Mouse (Mus musculus) retina, postnatal 1 day (tissue): ENCODE results near the gene S100a11.
"Not testable (repeated sequence)": the region's sequence is repeated elsewhere in the genome, so short reads cannot be mapped to it uniquely, and the experiment has no call there.

Source experiments
- DNase-seq: peaks from one replicate; pipeline ENCODE4 v3.0.0-alpha.2; 2012

S100a11 gene

DNA sequence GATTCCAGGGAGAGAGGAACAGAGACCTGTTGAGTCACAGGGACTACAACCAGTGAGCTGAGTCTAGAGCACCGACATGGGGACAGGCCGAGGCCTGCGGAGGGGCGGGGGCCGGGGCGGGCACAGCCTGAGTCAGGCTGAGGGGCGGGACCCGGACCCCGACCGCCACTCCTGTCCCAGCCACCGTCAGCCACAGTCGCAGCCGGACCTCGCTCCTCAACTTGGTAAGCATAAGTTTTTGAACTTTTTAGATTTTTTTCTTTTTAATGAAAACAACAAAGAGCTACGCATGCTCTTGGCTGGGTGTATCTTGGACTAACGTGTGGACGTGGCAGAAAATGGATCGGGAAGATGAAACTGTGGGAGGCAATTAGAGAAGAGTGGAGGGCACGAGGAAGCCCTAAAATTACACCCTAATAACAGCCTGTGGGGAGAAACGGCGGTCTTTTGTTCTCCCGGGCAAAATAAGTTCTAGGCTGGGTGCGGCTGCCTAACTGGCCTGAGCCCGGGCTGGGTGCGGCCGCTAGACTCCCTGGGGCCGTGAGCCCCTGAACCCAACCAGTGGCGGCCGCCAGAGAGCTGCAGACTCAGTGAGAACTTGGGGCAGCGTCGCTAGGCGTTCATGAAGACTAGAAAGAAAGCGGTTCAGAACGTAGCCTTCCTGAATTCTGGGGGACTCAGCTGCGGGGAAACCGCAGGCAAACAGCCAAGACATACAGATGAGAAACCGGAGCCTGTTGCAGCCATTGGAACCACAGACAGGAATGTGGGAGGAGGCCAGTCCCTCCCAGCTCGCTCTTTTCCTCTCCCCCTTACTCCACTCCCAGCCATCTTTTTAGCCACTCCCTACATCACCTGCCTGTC is at the start of gene S100a11:
TSS of gene S100a11 (plus strand) at position 159 of the 864 bp plus-strand sequence.
- peak; percentile 52 for DNase-seq

DNA sequence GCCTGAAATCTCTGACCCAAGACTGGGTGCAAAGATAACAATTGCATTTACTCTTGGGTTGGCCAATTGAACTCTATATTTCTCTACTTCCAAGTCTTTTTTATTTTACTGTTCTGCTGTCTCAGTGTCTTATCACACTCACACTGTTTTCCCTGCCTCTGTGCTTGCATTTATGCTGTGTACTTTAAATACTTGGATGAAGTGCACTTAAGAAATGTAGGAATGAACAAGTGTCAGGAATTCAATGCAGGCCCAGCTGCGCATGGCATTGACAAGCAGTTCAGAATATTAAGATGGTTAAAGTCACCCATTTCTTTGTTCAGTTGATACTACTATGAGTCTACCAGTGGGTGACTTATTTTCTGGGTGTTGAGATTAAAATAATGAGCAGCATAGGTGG is 40.2 kb upstream of the S100a11 start:
- DNase-seq, result no peak

DNA sequence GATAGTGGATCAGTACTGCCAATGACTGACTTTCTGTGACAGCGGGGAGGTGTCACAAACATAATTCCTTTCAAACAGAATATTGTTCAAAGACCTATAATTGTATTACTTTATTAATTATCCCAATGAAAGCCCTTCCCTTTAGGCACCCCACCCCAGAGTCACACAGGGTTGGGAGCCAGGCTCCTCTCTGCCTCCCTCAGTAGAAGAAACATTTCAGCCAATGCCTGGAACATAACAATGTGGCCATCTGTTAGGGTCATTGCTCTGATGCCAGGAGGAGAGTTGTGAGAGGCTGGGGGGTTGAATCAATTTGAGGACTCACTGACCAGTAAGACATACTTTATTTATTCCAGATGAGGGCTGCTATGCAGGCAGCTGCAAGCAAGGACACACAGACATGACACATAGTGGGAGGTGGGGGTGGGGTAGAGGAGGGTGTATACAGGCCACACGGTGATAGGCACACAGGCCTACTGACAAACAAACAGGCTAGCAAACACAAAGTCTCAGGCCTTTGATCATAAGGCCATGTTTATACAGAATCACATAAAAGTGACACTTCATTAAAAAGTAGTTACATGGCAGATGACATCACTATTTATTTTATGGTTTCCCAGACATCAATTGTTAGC is 38.2 kb upstream of the S100a11 start:
- no peak for DNase-seq

DNA sequence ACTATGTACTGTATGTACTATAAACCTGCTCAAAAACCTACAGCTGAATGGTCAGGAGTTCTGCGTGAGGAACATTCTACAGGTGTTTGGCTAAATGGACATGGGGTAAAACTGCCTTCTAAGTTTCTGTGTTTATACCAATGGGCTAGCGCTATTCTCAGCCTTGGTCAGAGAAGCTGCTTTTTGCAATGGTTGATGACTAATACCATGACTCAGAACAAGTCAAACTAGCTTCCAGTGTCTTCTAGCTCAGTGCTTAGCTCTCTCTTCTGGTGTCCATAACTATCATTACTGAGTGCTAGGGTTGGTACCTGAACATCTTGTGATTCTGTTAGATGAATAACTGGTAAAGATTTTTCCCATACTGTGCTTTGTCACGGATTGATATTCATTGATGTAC is 34.7 kb upstream of the S100a11 start:
- DNase-seq, result no peak

DNA sequence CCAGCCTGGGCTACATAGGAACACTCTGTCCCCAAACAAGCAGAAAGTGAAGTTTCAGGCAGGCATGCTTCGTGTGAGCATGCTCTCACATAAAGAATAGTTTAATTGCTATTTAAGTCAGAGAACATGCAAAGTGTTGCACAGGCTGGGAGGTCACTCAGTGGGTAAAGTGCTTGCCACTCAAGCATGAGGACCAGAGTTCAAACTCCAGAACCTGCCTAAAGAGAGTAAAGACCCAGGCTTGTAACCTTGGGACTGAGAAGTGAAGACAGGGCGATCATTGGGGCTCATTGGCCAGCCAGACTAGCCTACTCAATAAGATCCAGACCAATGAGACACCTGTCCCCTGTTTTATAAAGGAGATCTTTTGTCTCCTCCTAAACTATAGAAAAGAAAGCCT is 31.7 kb upstream of the S100a11 start:
- no peak for DNase-seq

DNA sequence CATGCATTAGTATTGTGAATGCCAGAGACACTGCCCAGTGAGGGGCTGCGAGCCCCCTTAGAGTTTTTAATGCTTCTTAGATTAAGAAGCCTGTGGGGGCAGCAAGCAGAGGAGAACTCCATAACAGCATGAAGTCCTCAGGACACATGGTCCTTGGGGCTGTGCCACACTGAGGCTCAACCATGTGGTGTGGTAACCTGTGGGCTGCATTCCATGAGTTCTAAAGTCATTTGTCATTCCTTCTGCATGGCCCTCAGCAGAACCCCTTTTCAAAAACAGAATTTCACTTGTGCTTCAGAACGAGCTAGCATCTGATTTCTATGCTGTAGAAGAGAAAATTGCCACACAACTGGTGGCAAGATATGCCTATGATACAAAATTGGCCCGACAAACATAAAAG is 28.1 kb upstream of the S100a11 start:
- DNase-seq, result no peak

DNA sequence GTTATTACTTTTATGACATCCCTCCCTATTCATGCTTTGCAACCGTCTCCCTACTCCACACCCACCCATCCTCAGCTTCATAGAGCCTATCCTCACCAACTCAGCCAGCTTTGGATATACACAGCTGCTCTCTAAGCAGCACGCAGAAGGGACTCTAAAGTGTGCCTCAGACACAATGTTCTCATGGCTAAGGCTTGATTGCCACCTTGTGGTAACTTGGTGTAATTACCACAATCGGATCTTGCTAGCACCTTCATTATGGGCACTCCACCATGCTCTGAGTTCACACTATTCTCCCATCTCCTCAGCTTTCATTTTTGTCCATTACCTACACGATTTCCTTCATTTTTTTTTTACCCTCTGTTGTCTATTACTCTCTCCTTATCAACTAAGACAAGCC is 26.3 kb upstream of the S100a11 start:
- DNase-seq, result peak; percentile 86

DNA sequence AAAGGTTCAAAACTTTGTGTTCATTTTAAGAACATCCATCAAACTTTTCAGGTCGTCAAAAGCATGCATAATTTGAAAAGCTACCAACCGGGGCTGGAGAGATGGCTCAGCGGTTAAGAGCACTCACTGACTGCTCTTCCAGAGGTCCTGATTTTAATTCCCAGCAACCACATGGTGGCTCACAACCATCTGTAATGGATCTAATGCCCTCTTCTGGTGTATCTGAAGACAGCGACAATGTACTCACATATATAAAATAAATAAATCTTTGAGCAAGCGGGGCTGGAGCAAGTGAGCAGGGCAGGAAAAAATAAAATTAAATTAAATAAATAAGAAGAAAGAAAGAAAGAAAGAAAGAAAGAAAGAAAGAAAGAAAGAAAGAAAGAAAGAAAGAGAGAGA is 25.5 kb upstream of the S100a11 start:
- not testable (repeated sequence) for DNase-seq

DNA sequence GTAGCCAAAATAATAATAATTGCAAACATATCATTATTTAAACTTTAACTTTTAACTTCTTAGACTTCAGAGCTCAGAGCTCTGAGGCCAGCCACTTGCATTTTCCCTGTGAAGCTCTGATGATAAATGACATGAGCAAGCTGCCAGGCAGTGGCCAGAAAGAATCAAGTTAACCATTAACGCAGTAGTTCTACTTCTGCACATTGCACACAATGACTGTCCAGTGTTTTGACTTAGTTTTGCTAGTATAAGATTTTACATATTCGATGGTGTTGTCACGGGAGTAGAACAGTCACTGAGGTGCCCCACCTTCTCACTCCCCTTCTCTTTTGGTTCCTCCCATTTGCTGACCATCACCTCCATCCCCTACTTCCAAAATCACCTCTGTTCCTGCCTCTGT is 23.2 kb upstream of the S100a11 start:
- DNase-seq, result no peak

DNA sequence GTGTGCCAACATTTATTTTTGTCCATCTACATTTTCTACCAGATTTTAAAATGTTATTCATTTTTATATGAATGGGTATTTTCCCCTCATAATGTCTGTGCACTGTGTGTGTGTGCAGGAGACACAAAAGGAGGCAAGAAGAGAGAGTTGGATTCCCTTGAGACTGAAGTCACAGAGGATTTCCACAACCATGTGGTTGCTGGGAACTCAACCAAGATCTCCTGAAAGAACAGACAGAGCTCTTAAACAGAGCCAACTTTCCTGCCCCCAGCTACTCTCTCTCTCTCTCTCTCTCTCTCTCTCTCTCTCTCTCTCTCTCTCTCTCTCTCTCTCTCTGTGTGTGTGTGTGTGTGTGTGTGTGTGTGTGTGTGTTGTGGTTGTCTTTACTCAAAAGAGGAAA is 21.2 kb upstream of the S100a11 start:
- DNase-seq, result no peak

DNA sequence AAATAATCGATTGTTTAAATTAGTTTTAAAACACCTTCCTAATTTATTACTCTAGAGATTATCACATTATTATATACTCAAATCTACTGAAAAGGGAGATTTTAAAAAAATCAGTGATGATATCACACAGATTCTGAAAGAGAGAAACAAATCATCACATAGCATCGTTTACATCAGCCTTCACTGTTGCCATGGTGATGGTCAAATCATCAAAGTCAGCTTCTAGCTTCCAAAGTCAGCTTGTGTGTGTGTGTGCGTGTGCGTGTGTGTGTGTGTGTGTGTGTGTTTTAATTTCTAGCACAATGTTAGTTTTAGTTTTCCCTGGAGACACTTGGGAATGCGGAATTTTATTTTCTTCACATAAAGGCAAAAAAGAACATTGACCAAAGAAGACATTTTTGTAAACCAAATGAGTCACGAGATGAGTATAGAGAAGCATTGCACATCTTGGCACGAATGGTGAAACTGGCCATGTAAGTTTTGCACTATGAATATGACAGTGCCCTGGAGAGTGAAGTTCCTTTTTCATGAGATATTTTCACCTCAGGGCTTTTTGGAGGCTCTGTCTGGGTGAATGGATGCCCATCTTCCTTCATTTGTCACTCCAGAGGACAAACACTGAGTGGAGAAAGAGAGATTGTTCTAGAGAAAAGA is 15.6 kb upstream of the S100a11 start:
- DNase-seq, result no peak

DNA sequence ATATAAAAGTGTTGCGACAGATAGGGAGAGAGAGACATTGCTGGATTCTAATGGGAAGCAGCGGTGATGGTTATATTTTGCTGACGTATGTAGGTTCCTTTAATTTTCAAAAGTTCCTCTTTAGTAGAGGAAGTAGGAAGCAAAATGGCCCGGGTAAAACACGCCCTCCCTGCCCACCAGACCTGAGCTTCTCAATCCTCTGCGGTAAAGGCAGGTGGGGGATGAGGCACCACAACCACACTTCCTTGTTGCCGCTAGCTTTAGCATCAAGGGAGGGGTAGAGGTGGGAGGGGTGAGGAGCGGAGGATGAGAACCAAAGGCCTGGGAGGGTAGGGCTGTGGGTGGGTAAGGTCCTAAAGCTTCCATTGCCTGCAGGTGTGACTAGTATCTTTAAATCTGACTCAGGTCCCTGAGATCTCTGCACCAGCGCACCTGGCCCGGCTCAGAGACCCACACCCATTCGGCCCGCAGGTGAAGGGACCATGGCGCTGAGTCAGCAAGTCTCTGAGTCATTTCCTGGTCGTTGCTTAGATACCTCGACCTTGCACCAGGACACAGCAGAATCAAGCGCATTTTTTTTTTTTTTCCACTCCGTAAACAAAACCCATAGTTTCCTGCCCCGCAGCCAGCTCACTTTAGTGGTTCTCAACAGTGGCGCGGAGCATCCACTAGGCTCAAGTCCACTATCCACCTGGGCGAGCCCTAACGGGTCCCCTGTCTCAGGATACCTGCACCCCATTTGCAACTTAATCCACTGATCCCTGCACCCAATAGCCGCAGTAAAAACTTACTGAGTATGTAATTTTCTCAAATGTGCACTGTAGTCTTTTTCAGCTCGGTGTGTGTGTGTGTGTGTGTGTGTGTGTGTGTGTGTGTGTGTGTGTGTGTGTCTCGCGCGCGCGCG is 14.1 kb upstream of the S100a11 start:
- DNase-seq, result no peak

DNA sequence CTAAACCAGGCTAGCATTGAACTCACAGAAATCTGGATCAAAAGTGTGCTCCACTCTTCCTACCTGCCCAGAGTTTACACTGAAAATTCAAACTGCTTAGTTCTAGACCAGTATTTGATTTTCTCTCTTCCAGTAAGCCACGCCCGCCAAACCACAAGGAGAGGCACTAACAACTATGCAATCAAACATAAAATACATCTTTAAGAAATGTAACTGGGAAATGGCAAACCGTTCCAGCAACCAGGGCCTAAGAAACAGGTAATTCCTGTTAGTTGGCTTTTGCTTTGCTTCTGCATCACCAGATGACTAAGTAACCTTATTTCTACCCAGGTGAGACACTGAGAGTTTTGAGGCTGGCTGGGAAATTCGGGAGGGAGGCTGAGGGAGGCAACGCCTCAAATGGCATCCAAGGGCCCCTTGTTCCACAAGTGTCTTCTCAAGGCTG is 13.4 kb upstream of the S100a11 start:
- DNase-seq, result no peak

DNA sequence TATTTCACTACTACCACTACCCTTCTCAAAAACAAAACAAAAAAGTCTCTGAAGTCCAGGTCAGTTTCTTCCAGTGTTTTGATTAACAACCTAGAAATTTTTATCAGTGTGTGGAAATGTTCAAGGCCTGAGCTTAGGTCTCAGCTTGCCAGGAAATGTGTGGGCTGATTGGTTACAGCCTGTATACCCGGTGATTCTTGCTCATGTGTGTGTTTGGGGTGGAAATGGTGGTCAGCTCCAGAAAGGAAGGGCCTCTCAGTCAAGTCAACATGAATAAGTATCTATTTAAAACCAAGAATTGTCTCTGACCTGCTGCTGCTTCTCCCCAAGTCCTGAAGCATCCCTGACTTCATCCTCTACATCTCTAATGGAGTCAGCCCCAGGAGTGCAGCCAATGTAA is 11.0 kb upstream of the S100a11 start:
- no peak for DNase-seq

DNA sequence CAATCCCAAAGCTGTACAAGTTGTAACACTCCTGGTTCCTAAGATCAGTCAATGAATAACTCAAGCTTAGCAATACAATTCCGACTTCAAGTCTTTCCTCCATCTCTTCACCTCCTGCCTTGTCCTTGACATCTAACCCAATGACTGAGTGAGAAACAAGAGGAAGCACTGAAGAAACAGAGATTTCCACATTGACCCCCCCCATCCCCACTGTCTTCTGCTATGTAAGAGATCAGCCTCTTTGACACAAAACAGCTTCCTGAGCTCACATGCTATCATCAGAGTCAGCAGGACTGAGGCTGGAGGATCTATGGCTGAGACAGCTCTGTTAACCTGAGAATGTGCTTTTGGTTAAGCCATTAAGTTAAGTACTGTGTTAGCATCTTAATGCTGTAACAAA is 9.3 kb upstream of the S100a11 start:
- DNase-seq, result no peak

DNA sequence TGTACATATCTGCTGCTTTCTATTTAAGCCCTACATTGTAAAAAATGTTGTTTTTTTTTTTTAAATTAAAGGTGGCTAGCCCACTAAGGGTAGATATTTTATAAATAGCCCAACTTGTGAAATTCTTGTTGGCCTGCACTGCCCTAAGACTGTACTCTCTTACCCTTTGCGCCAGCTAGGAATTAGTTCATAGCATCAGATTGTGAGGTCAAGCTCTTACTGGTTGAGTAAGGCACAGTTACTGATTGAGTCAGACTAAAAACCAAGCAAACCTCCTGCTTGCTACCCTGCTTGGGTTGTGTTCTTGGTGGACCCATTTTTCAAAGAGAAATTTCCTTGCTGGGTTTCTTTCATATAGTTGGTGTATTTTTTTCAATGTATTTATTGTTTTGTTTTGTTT is 8.5 kb upstream of the S100a11 start:
- no peak for DNase-seq

DNA sequence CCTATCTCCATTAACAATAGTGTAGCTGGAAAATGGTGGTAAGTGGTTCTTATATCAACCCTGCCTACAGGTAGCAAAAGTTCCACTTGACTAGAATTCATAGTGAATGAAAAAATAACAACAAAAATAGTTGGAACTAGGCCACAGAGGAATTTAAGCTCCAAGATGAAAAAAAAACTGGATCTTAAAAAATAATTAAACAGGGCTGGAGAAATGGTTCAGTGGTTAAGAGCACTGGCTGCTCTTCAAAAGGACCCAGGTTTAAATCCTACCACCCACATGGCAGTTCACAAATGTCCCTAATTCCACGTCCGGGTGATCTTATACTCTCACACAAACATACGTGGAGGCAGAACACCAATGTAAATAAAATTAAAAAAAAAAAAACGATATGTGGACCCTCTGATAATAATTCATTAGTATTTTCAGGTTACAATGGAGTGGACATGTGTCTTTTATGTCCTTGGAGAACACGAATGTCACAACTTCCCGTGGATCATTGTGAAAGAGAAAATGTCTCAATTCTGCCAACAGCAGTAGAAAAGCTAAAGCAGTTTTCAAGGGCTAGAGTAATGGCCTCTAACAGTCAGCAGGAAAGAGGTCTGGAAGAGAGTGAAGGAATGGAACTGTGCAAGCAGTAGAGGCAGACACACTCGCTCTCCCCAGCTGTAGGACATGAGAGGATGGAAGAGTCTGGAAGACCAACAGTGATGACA is 7.7 kb upstream of the S100a11 start:
- no peak for DNase-seq

DNA sequence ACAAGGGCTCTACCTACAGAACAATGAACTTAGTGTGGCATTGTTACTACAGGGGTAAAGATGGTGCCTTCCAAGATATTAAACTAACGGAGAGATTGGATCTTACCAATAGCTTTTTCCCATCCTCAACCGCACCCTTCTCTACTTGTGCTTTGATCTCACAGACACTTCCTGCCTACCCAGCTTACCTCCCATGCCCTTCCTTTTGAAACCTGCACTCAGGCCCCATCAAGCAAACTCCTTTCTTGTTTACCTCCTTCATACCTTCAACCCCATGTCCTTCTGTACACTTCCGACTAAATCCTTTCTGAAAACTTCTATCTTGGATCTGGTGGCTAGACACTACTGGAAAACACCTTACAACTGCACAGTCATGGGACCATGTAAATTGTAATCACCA is 5.7 kb upstream of the S100a11 start:
- no peak for DNase-seq

DNA sequence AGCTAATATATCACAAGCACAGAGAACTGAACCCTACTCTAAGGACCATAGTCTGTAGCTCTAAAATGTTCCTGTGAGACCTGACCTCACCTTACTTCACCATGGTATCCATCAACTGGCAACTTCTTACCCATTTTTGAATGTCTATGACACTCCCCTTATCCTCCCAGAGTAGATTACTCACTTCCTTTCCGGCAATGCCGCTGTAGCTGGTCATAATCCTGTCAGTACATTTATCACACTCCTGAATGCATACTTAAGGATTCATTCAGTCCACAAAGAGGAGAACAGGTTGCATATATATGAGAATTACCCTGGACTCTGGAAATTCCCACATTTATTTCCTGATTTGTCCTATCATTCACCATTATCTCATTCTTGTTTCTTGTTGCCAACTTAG is 2.9 kb upstream of the S100a11 start:
- DNase-seq, result no peak

DNA sequence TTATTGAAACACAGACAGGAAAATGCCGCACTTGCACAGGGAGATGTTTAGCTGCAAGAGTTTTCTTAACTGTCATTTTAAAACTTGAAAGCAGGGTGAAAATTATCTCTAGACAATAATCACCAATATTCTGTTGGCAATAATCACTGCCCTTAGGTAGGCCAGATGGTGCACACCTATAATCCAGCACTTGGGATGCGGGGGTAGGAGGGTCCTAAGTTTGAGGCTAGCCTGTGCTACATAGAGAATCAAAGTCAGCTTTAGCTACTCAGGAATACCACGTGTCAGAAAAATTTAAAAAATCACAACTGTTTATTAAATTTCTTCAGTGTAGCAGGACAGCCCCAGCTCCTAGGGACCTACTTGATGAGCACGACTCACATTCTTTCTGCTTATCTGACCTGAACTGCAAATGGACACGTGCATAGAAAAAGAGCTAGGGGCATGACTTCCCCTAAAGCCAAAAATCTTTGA is 395 bp upstream of the S100a11 start:
- no peak for DNase-seq

DNA sequence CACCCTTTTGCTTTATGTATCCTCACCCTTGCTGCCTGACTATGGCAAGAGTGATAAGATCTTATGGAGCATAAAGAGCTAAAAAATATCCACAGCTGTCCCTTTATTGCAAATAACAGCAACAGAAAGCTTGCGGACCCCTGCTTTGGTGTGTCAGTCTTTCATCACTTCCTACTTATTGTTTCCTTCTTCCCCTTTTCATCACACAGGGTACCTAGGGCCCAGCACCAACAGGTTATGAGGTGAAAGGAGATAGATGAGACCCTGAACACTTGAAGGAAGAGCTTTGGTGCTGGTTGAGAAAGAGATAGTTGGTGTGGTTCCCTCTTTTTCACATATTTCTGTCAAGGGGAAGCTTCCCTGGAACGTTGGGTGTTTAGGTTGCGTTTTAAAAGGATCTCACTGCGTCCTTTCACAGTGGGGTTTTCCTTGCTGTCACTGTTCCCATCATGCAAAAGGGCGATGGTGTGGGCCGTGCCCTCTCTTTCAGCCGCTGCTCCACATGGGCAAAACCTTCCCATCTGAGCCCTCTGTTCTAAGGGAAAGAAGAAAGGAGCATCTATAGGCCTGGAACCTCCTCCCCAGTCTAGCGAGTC is 1.3 kb downstream of the S100a11 start:
- DNase-seq, result no peak

DNA sequence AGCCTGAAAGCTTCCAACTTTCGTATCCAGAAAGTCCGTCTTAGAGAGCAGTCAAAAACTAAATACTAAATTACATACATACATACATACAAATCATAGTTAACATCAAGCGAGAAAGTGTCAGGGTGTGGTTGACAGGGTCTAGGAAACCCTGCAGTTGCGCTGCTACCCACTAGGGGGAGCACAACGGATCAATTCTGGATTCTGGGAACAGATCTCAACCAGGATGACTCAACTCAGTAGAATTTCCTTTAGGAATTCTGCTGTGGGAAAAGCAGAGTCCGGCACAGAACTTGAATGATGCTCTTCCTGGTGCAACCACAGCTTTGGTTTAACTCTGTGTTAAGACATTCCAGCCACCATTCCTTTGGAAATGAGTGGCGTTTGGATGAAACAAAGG is 2.3 kb downstream of the S100a11 start:
- peak; percentile 59 for DNase-seq
